Mouse (Mus musculus): ENCODE results near the gene Gfi1b.

Gene Gfi1b

GRCm38 (mm10) chr2:28598692-28599568, 22.9 kb downstream of the Gfi1b start:
- DNase-seq (ENCODE audit: low read depth, low spot score), result no peak

- no peak for DNase-seq (ENCODE audit: low read depth, low spot score)
These were observed 23.8 kb downstream of the Gfi1b start for GRCm38 (mm10) chr2:28597733-28598547.

- DNase-seq (ENCODE audit: low read depth, low spot score), result peak; percentile 76
These were observed 24.8 kb downstream of the Gfi1b start for GRCm38 (mm10) chr2:28596998-28597397.

GRCm38 (mm10) chr2:28596021-28596420, 25.8 kb downstream of the Gfi1b start:
- DNase-seq (ENCODE audit: low read depth, low spot score), result no peak

GRCm38 (mm10) chr2:28592809-28593208, 29.0 kb downstream of the Gfi1b start:
- DNase-seq (ENCODE audit: low read depth, low spot score), result peak; percentile 80

GRCm38 (mm10) chr2:28591479-28591878, 30.3 kb downstream of the Gfi1b start:
- no peak for DNase-seq (ENCODE audit: low read depth, low spot score)

- no peak for DNase-seq (ENCODE audit: low read depth, low spot score)
These were observed 33.2 kb downstream of the Gfi1b start for GRCm38 (mm10) chr2:28588574-28588973.

GRCm38 (mm10) chr2:28585730-28586129, 36.1 kb downstream of the Gfi1b start:
- no peak for DNase-seq (ENCODE audit: low read depth, low spot score)

- DNase-seq (ENCODE audit: low read depth, low spot score), result peak; percentile 92
These were observed 36.7 kb downstream of the Gfi1b start for GRCm38 (mm10) chr2:28585043-28585571.

- DNase-seq (ENCODE audit: low read depth, low spot score), result no peak
These were observed 38.1 kb downstream of the Gfi1b start, which contains the start of gene Gtf3c5 for GRCm38 (mm10) chr2:28583651-28584050. Gtf3c5 (minus strand) TSS chr2:28583751.

GRCm38 (mm10) chr2:28582647-28583353, 39.0 kb downstream of the Gfi1b start:
- peak; percentile 94 for DNase-seq (ENCODE audit: low read depth, low spot score)

- peak; percentile 60 for DNase-seq (ENCODE audit: low read depth, low spot score)
These were observed 43.8 kb downstream of the Gfi1b start for GRCm38 (mm10) chr2:28578003-28578402.

- DNase-seq (ENCODE audit: low read depth, low spot score), result no peak
These were observed 45.0 kb downstream of the Gfi1b start for GRCm38 (mm10) chr2:28576815-28577214.

GRCm38 (mm10) chr2:28575341-28575740, 46.4 kb downstream of the Gfi1b start:
- DNase-seq (ENCODE audit: low read depth, low spot score), result no peak

GRCm38 (mm10) chr2:28569903-28570302, 51.9 kb downstream of the Gfi1b start:
- no peak for DNase-seq (ENCODE audit: low read depth, low spot score)

GRCm38 (mm10) chr2:28566545-28566944, 55.2 kb downstream of the Gfi1b start:
- no peak for DNase-seq (ENCODE audit: low read depth, low spot score)

GRCm38 (mm10) chr2:28564380-28564779, 57.4 kb downstream of the Gfi1b start:
- DNase-seq (ENCODE audit: low read depth, low spot score), result peak; percentile 7

- no peak for DNase-seq (ENCODE audit: low read depth, low spot score)
These were observed 58.0 kb downstream of the Gfi1b start for GRCm38 (mm10) chr2:28563830-28564229.

GRCm38 (mm10) chr2:28563303-28563702, 58.5 kb downstream of the Gfi1b start, which contains the start of gene Cel:
Cel (minus strand) TSS chr2:28563403.
- DNase-seq (ENCODE audit: low read depth, low spot score), result no peak

All from ES-CJ7 (cell line).